Mouse (Mus musculus) spleen, adult 2 months (tissue): ENCODE data around the gene Ttbk1. TPM values are rescaled to one million over a fixed set of nuclear protein-coding genes. Genes with fewer than 3 reads are reported as not detected.

Experiments
- DNase-seq, 2 experiments: peaks; one replicate each; pipeline versions ENCODE4 v3.0.0 to v3.0.0-alpha.2; 2012 to 2021; ENCODE audit warnings: low spot score in 2 of 2, low read depth in 1 of 2
- H3K27ac ChIP-seq: fragments of 200-500 bp; 2 replicates; pipeline ENCODE4 v1.5.1; 2012; ENCODE audit warnings: low read length, inconsistent platforms; ENCODE audit not compliant: insufficient read depth
- H3K27me3 ChIP-seq: fragments of 200-500 bp; 2 replicates; pipeline ENCODE4 v1.6.1; 2012; ENCODE audit warnings: mild to moderate bottlenecking, moderate library complexity, low read length, inconsistent platforms; ENCODE audit not compliant: control insufficient read depth, insufficient read depth
- H3K36me3 ChIP-seq: fragments of 200-500 bp; 2 replicates; pipeline ENCODE4 v1.6.1; 2012; ENCODE audit warnings: mild to moderate bottlenecking, low read length, inconsistent platforms; ENCODE audit not compliant: control insufficient read depth, insufficient read depth
- H3K4me1 ChIP-seq: fragments of 200-500 bp; 2 replicates; pipeline ENCODE4 v1.6.1; 2011; ENCODE audit warnings: inconsistent platforms; ENCODE audit not compliant: control insufficient read depth, insufficient read depth, insufficient read length
- H3K4me3 ChIP-seq: fragments of 200-500 bp; 2 replicates; pipeline ENCODE4 v1.5.1; 2011; ENCODE audit warnings: mild to moderate bottlenecking, inconsistent platforms; ENCODE audit not compliant: insufficient read depth, insufficient read length; ENCODE audit errors: extremely low read depth
- CTCF ChIP-seq: fragments of 200-500 bp; IDR thresholded peaks from 2 replicates; pipeline ENCODE4 v1.5.1; 2011; ENCODE audit warnings: mild to moderate bottlenecking, inconsistent platforms; ENCODE audit not compliant: insufficient read depth, insufficient read length, insufficient replicate concordance; ENCODE audit errors: extremely low read depth
- POLR2A ChIP-seq: fragments of 200-500 bp; IDR thresholded peaks from 2 replicates; pipeline ENCODE4 v1.6.1; 2011; ENCODE audit warnings: low read depth, low read length, inconsistent platforms
- WGBS: fragments of 180-500 bp; shearing (Covaris S2); methylation state at CpG from one replicate; pipeline ENCODE4 v1.1.7; 2018; 5-methylcytosine and 5-hydroxymethylcytosine counted together
- polyA plus RNA-seq: library from polyadenylated mRNA; depleted of rRNA; stranded (reverse); fragments of >200 nt; gene quantifications from 2 replicates; pipeline ENCODE4 v1.2.3, GENCODE M21; 2012; rRNA removed

Gene Ttbk1
- polyA plus RNA-seq = 0.82 and 0.89 TPM in 2 replicates

DNA sequence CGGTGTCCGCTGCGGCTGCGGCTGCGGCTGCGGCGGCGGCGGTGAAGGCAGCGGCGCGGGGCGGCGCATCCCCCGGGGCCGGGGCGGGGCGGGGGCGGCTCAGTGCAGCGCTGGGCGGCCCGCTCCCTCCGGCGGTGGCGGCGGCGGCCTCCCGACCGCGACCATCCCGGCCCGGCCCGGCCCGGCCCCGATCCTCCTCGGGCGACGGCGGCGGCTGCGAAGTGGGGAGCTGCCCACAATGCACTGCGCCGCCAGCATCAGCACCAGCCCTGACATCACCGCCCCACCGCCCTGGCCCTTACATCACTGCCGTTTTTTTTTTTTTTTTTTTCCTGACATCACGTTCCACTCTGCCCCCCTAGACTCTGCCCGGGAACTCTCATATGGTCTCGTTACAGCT is at the start of gene Ttbk1:
TSS of gene Ttbk1 (minus strand) at position 245 of the 400 bp plus-strand sequence.
- 2% methylated on average over 39 of the region's 49 CpGs for WGBS
- Histone ChIP-seq H3K4me1 (peaks cover 5% of the 10 kb centered on the region), H3K27ac (no peak within 1 kb of the TSS), H3K36me3 (no peaks in the 10 kb centered on the region), H3K4me3 (no peak within 1 kb of the TSS), H3K27me3 (peaks cover 11% of the 10 kb centered on the region)
- DNase-seq = no peak
- TF ChIP-seq POLR2A (no peak), CTCF (no peak)

DNA sequence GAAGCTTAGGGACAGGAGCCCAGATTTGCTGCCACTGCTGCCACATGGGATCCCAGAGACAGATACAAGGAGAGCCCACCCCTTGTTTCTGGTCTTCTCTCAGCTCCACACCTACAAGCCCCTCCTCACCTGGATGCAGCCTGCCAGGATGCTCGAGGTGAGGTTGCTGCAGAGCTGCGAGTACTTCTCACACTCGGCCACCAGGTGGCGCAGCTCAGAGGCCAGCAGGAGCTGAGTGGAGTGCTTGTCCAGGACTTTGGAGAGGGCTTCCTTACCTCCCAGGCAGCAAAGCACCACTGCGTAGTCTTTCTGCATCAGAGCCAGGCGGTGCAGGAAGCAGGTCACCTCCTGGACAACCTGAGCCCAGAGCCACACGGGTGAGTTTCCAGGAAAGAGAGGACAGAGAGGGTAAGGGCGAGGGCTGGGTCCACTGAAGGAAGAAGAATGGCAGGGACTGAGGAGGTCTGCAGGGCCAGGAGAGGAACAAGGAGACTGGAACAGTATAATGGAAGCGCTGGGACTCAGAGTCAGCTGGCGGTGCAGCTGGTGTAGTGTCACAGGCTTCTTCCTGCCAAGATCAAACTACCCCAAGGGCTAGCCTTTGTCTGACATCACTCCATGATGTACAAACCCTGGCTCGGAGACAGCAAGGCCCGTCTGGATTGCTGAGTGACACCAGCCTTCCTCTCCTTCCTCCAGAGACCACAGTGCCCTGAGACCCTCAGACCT is 38.3 kb upstream of the Ttbk1 start:
- no peaks in the 10 kb centered on the region for H3K36me3 ChIP-seq
- H3K27ac ChIP-seq = no peak overlapping the region
- 60% methylated on average over 12 of the region's 12 CpGs for WGBS
- no peak overlapping the region for H3K4me3 ChIP-seq
- H3K27me3 ChIP-seq = no peaks in the 10 kb centered on the region
- H3K4me1 ChIP-seq = no peaks in the 10 kb centered on the region
- TF ChIP-seq POLR2A (no peak), CTCF (peak; percentile 90)
- peak; percentile 21 to 45 for DNase-seq

DNA sequence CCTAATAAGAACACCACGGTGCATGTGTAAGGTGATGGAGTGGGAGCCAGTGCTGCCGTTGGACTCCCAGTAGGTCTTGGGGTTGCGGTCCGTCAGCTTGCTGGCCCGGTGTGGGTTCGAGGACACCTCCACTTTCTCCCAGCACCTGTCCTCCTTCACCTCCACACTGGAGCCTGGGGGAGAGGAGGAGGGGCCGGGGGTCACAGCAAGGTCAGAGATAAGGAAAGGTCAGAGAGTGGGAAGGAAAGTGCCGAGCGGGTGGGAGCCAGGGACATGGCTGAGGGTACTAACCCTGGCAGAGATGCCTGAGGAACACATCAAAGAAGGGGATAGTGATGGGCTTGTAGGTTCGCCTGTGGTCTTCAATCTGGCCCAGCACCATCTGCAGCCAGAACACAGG is 37.6 kb upstream of the Ttbk1 start:
- H3K4me3 ChIP-seq = no peak overlapping the region
- H3K4me1 ChIP-seq = no peaks in the 10 kb centered on the region
- no peaks in the 10 kb centered on the region for H3K27me3 ChIP-seq
- H3K27ac ChIP-seq = no peak overlapping the region
- H3K36me3 ChIP-seq = no peaks in the 10 kb centered on the region
- DNase-seq = no peak
- TF ChIP-seq CTCF (no peak), POLR2A (no peak)
- 90% methylated on average over 10 of the region's 10 CpGs for WGBS

DNA sequence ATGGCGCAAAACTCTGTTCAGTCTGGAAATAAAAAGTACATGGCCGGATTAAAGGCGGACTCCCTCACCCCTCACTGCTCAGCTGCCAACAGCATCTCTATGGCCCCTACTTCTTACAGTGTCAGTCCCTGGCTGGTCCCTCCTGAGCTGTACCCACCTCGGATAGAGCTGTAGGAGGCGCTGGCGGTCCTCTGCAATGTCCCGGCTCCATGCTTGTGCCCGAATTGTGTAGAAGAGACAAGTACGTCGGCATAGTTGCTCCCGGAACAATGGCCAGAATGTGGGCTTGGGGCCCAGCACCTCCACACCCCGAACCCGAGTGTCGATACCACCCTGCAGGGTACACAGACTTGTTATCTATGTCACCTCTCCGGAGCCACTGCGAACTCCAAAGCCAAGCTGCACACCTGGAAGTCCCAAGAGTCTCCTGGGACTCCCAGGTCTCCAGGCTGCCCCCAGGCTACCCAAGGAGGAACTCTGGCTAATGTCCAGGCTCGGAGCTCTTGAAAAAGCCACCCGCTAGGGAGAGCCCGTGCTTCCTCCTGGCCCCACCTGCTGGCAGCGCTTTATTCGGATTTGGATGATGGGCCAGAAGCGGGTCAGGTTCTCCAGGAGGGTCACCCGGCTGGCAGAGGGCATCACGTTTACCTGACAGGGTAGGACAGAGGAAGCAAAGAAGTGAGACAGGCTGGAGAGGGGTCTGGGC is 34.6 kb upstream of the Ttbk1 start:
- H3K4me1 ChIP-seq = no peaks in the 10 kb centered on the region
- WGBS = 78% methylated on average over 24 of the region's 24 CpGs
- DNase-seq = no peak
- H3K27ac ChIP-seq = no peak overlapping the region
- no peak overlapping the region for H3K4me3 ChIP-seq
- no peaks in the 10 kb centered on the region for H3K27me3 ChIP-seq
- TF ChIP-seq CTCF (no peak), POLR2A (no peak)
- no peaks in the 10 kb centered on the region for H3K36me3 ChIP-seq

DNA sequence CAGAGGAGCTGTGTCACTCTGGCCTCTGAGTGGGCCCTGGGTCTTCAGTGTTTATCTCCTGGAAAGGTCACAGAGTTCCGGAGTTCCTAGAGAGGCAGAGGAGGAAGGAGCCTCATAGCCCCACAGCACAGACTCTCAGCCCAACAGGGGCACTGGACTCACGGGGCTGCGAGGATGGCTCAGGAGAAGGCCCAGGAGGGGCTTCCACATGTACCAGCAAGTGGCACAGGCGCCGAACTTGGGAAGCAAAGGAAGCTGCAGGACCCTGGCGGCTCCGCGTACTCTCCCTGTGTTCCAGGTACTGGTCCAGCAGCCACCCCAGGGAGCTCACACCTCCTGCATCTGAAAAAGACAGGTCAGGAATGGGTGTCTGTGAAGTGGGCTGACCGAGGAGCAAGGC is 33.7 kb upstream of the Ttbk1 start:
- DNase-seq = no peak
- Histone ChIP-seq H3K4me3 (no peak overlapping the region), H3K4me1 (no peaks in the 10 kb centered on the region), H3K27ac (no peak overlapping the region), H3K36me3 (no peaks in the 10 kb centered on the region), H3K27me3 (no peaks in the 10 kb centered on the region)
- WGBS = 85% methylated on average over 9 of the region's 9 CpGs
- no peak for TF ChIP-seq CTCF
- no peak for TF ChIP-seq POLR2A

DNA sequence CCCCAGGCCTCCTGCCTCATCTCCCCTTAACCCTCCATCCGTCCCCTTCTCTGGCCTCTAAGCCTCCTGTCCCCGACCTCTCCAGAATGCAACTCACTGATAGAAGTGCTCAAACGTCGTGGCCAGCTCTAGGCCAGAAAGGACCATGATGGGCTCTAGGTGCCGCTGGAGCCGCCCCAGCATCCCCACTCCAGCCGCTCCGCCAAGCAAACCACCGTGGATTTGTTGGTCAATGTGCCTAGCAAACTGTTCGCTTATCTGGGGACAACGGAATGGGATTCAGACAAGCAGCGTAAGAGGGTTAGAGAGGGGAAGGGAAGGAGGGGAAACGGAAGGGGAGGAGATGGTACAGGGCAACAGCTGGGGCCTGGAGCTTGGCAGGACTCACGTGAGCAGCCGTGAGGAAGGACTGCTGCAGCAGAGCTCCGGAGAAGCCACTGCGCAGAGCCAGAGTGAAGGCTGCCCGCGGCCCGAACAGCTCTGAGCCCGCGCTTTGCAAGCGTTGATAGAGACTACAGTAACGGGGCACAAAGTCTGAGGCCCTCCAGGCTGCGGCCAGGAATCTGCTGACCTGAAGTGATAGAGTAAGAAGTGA is 33.0 kb upstream of the Ttbk1 start:
- TF ChIP-seq CTCF = no peak
- no peak for TF ChIP-seq POLR2A
- Histone ChIP-seq H3K4me1 (no peaks in the 10 kb centered on the region), H3K27me3 (no peaks in the 10 kb centered on the region), H3K27ac (no peak overlapping the region), H3K4me3 (no peak overlapping the region; the same call in 1 of the 2 replicates), H3K36me3 (no peaks in the 10 kb centered on the region)
- 37% methylated on average over 25 of the region's 25 CpGs for WGBS
- DNase-seq = no peak
